Mouse (Mus musculus): ENCODE results near the gene Chrna4. TPM values are rescaled to one million over a fixed set of nuclear protein-coding genes. Genes with fewer than 3 reads are reported as not detected.

The Chrna4 gene
- polyA plus RNA-seq, 1 experiment: 42.9 TPM

DNA sequence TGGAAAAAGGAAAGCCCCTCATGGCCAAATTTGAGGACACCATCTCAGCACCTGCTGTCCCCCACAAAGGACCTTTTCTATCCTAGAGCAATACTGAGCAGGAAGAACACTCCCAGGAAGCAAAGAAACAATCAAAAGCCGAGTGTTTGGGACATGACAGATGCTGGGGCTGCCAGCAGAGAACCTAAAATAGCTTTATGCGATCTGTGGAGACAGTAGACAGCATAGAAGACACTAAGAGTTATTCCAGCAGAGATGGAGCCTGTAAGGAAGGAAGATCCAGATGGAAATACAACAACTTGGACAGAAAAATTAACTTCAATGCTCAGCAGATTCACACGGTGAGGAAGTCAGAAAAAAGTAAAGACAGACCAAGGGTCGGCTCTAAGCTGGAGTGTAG, 22.5 kb upstream of the Chrna4 start:
- no peak for TF ChIP-seq CTCF (IDR thresholded peaks at IDR 0.05; ENCODE audit: borderline replicate concordance, extremely low read depth, insufficient read depth, insufficient read length)
- TF ChIP-seq POLR2A (IDR thresholded peaks at IDR 0.05; ENCODE audit: borderline replicate concordance, extremely low read depth, insufficient read depth, insufficient read length, poor library complexity, severe bottlenecking): no peak
- DNase-seq (ENCODE audit: low read depth): no peak

DNA sequence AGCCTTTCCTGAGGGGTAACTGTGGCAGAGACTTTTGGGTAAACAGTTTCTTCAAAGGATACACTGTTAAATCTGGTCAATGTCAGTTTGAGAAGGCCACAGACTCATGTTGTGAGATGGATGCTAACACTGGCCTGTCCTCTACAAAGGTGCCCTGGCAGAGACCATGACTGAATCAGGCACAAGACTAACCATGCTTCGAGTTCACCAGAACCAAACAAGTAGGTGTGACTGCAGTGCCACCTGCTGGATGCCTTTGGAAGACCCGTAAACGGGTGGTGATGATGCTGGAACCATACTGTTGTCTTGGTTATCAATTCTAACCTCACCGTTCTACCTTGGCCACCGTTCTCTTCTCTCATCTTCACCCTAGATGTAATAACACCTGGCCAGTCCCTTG, 16.8 kb upstream of the Chrna4 start:
- TF ChIP-seq POLR2A (IDR thresholded peaks at IDR 0.05; ENCODE audit: borderline replicate concordance, extremely low read depth, insufficient read depth, insufficient read length, poor library complexity, severe bottlenecking): no peak
- TF ChIP-seq CTCF (IDR thresholded peaks at IDR 0.05; ENCODE audit: borderline replicate concordance, extremely low read depth, insufficient read depth, insufficient read length): peak; percentile 93
- peak; percentile 84 for DNase-seq (ENCODE audit: low read depth)

DNA sequence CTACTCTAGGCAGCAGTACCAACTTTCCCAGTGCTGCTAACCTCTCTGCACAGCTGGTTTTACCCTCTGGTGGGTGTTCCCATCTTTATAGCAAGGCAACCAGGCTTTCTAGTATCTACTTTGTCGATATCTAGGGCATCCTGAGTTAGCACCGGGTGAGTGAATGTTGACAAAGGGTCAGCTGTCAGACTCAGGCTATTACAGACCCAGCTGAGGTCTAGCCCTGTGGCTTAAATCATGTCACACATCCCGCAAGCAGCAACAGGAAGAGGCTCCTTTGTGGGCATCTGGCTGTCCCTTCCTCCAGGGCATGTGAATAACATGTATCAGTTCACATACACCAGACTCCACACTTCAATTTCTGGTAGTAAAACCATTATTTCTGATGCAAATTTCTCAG, 14.8 kb upstream of the Chrna4 start:
- no peak for TF ChIP-seq POLR2A (IDR thresholded peaks at IDR 0.05; ENCODE audit: borderline replicate concordance, extremely low read depth, insufficient read depth, insufficient read length, poor library complexity, severe bottlenecking)
- no peak for DNase-seq (ENCODE audit: low read depth)

DNA sequence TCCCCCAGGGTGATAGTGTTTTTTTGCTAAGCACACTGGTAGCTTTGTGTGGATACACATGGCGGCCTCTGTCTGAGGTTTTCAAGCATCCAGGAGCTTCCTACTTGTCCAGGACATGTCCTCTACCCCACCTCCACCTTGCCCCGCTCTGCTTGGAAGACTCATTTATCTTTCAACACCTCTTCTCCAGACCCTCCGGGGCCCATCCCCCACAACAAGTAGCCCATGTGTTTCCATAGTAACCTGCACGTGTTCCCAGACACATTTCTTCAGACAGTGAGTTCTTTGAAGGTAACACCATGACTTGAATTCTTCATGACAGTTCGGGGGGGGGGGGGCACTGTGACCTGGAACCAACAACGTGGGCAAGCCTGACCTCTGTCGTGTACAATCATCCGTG, 14.0 kb upstream of the Chrna4 start:
- TF ChIP-seq CTCF (IDR thresholded peaks at IDR 0.05; ENCODE audit: borderline replicate concordance, extremely low read depth, insufficient read depth, insufficient read length): no peak
- TF ChIP-seq POLR2A (IDR thresholded peaks at IDR 0.05; ENCODE audit: borderline replicate concordance, extremely low read depth, insufficient read depth, insufficient read length, poor library complexity, severe bottlenecking): no peak
- peak; percentile 79 for DNase-seq (ENCODE audit: low read depth)

DNA sequence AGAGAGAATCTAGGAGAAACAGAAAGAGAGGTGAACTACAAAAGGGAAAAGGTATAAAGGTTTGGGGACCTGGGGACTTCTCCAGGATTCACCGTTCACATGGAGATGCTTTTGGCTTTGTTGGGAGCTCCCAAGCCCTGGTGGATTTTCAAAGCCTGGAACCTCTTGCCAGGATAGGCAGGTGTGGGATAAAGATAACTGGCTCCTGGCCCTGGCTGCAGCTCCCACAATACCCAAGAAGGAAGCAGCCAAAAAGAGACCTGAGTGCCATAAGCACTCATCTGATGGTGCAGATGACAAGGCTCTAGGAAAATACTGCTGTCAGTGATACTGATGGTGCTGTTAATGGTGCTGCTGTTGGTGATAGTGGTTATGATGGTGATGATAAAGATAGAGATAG, 8.8 kb upstream of the Chrna4 start:
- DNase-seq (ENCODE audit: low read depth): no peak
- TF ChIP-seq CTCF (IDR thresholded peaks at IDR 0.05; ENCODE audit: borderline replicate concordance, extremely low read depth, insufficient read depth, insufficient read length) (no peak), POLR2A (IDR thresholded peaks at IDR 0.05; ENCODE audit: borderline replicate concordance, extremely low read depth, insufficient read depth, insufficient read length, poor library complexity, severe bottlenecking) (no peak)

DNA sequence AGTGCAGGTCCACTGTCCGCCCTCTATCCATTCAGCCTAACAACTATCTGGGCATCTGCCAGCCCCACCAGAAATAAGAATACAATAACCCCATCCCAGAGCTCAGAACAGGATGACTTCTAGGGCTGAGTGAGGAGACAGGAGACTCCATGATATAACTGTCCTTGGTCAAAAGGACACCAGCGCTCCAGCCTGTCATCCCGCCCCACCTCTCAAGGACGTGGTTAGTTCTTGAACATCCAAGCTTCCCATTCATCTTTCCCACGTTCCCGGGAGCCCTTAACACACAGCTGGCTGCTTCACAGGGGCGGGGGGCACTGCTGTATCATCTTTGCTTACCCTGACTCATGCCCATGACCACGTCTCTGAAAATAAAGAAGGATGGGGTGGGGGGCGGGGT, 5.6 kb upstream of the Chrna4 start:
- TF ChIP-seq CTCF (IDR thresholded peaks at IDR 0.05; ENCODE audit: borderline replicate concordance, extremely low read depth, insufficient read depth, insufficient read length) (no peak), POLR2A (IDR thresholded peaks at IDR 0.05; ENCODE audit: borderline replicate concordance, extremely low read depth, insufficient read depth, insufficient read length, poor library complexity, severe bottlenecking) (no peak)

DNA sequence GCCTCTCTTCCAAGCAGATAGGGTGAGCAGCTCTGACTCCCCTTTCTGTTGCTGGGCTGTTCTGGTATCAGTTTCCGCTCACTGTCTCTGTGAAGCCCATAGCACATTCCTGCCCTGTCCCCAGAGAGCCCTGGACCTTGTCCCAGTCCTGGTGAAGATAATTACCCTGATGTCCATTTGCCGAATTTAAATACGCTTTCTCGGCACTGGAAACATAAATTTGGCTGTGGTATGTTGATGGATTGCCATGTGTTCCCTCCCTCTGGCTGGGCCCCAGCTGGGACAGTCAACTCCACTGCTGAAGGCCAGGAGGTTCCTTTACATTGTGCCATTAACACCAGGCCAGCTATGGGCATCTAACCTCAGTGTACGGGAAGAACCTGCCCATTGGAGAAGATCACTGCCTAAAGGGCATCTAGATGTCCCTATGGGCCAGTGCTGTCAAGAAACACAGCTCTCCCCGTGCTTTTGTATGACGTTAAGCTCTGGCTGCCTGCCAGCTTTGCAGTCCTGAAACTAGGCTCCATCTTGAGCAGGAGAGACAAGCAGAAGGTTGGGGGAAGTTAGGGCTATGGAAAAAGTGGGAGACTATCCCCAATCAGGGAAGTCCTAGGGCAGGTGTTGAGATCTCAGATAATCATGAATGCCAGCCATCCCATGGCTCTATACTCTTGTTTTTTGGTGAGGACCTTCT, 5.1 kb upstream of the Chrna4 start:
- no peak for TF ChIP-seq POLR2A (IDR thresholded peaks at IDR 0.05; ENCODE audit: borderline replicate concordance, extremely low read depth, insufficient read depth, insufficient read length, poor library complexity, severe bottlenecking)
- TF ChIP-seq CTCF (IDR thresholded peaks at IDR 0.05; ENCODE audit: borderline replicate concordance, extremely low read depth, insufficient read depth, insufficient read length): no peak
- peak; percentile 44 for DNase-seq (ENCODE audit: low read depth)

More for the DNA sequence above, 5.6 kb upstream of the Chrna4 start:
- no peak for DNase-seq (ENCODE audit: low read depth)

DNA sequence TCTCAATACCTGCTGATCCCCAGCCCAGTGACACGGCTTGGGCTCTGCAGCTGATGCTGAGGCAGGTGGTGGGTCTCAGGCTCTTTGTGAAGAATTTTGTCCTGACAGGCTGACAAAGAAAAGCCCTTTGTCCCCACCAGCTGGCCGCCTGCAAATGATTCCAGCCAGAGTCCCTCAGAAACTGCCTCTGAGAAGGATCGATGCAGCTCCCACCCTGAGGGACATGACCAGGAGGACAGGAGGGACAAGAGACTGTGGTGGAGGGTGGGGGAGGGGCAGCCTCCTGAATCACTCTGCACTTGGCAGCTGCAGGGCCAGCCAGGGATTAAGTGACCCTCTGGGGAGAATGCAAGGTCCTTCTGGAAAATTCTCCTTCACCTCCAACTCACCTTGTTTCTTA, 655 bp upstream of the Chrna4 start:
- TF ChIP-seq POLR2A (IDR thresholded peaks at IDR 0.05; ENCODE audit: borderline replicate concordance, extremely low read depth, insufficient read depth, insufficient read length, poor library complexity, severe bottlenecking): no peak
- DNase-seq (ENCODE audit: low read depth): peak; percentile 75

DNA sequence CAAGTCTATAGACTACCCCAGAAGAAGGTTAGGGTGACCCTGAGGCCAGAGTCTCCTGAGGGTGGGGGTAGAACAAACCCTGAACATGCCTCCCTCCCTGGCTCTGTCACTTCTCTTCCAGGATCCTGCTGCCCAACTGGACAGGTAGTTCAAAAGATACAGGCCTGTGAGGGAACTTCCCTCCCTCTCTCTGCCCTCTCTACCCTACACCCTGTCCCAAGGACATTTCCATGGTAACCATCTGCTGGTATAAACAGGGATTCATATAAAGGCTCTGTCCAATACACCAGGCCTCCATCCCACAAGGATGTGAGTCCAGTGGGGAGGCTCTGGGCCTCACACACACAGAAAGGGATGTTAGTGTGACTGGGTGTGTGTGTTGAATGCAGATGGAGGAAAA, 970 bp downstream of the Chrna4 start:
- DNase-seq (ENCODE audit: low read depth): peak; percentile 62
- TF ChIP-seq POLR2A (IDR thresholded peaks at IDR 0.05; ENCODE audit: borderline replicate concordance, extremely low read depth, insufficient read depth, insufficient read length, poor library complexity, severe bottlenecking) (no peak), CTCF (IDR thresholded peaks at IDR 0.05; ENCODE audit: borderline replicate concordance, extremely low read depth, insufficient read depth, insufficient read length) (no peak)

DNA sequence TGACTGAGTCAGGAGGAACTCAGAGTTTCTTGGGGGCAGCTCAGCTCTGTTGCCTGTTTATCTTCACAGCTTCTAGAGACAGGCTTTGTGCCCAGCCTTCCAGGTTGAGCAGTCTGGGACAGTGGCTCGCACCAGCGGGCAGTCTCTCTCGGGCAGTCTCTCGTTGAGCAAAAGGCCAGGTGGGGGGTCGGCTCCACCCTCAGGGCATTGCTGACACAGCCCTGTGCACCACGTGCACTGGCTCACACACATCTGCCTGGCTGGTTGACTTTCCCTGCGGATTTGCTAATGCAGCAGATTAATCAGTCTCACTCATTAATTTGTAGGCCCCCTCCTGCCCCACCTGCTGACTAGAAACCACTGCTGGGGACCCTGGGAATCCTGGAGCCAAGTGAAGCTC, 1.4 kb downstream of the Chrna4 start:
- TF ChIP-seq POLR2A (IDR thresholded peaks at IDR 0.05; ENCODE audit: borderline replicate concordance, extremely low read depth, insufficient read depth, insufficient read length, poor library complexity, severe bottlenecking) (no peak), CTCF (IDR thresholded peaks at IDR 0.05; ENCODE audit: borderline replicate concordance, extremely low read depth, insufficient read depth, insufficient read length) (no peak)
- DNase-seq (ENCODE audit: low read depth): peak; percentile 52

DNA sequence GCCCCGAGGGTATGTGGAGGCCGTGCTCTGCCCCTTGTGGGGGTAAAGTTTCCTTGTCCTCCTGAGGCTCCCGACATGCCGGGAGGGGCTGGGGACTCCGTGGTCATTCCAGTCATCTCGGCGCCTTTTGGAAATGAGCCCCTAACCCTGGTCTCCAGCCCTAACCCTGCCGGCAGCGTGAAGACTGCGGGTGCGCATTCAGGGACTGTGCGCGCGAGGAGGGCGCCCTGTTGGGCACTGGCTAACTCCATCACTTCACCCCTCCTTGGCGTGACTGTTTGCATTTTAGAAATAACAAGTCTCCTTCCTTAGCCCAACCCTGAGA, 4.0 kb downstream of the Chrna4 start:
- DNase-seq (ENCODE audit: low read depth): no peak

DNA sequence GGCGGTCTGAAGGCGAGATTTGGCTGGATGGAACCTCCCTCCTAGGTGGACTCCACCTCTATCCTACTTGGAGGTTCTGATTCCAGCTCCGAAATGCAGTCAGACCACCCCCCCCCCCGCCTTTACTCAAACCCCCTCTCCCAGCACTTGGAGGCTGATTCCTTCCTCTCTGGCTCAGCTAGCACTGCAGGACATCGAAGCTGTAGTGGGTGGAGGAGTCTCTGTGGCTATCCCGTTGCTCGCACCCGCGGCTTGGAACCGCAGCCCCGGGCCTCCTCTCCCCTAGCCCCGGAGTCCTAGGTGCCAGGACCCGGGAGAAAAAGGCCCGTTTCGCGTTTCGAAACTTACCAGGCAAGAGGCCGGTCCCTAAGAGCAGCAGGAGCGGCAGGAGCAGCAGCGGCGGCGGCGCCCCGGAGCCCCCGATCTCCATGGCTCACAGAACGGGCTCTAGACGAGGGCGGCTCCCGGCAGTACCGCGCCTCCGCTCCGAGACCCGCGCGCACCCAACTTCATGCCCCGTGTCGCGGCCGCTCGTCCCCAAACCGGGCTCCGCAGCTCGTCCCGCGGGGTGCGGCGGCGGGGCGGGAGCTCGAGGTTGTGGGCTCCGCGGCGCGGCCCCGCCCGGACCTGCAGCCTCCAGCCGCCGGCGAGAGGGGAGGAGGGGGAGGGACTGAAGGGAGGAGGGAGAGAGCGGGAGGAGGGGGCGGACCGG, 4.5 kb downstream of the Chrna4 start:
- no peak for TF ChIP-seq CTCF (IDR thresholded peaks at IDR 0.05; ENCODE audit: borderline replicate concordance, extremely low read depth, insufficient read depth, insufficient read length)
- TF ChIP-seq POLR2A (IDR thresholded peaks at IDR 0.05; ENCODE audit: borderline replicate concordance, extremely low read depth, insufficient read depth, insufficient read length, poor library complexity, severe bottlenecking): 0 out of 2 replicates have a peak, but pooled peaks have one; percentile 8
- DNase-seq (ENCODE audit: low read depth): peak; percentile 64

More for the DNA sequence above, 4.0 kb downstream of the Chrna4 start:
- TF ChIP-seq POLR2A (IDR thresholded peaks at IDR 0.05; ENCODE audit: borderline replicate concordance, extremely low read depth, insufficient read depth, insufficient read length, poor library complexity, severe bottlenecking) (no peak), CTCF (IDR thresholded peaks at IDR 0.05; ENCODE audit: borderline replicate concordance, extremely low read depth, insufficient read depth, insufficient read length) (no peak)
